Mouse (Mus musculus) adrenal gland, postnatal 36 days (tissue): ENCODE results near the gene Pnpo. TPM values are rescaled to one million over a fixed set of nuclear protein-coding genes. Genes with fewer than 3 reads are reported as not detected.

Experiments
- DNase-seq, 2 experiments: peaks; one replicate each; pipeline ENCODE4 v3.0.0; 2021; ENCODE audit warnings: mixed read lengths in 1 of 2
- total RNA-seq, 2 experiments: library from RNA; stranded (reverse); gene quantifications; 2 replicates each; pipeline ENCODE4 v1.2.3; 2021

Gene Pnpo
- total RNA-seq, 2 experiments from 2014 or later, result 29.6 to 34.2 TPM

GRCm38 (mm10) chr11:96937549-96938425, 6.0 kb downstream of the Pnpo start:
- peak; percentile 85 to 88 for DNase-seq

DNA sequence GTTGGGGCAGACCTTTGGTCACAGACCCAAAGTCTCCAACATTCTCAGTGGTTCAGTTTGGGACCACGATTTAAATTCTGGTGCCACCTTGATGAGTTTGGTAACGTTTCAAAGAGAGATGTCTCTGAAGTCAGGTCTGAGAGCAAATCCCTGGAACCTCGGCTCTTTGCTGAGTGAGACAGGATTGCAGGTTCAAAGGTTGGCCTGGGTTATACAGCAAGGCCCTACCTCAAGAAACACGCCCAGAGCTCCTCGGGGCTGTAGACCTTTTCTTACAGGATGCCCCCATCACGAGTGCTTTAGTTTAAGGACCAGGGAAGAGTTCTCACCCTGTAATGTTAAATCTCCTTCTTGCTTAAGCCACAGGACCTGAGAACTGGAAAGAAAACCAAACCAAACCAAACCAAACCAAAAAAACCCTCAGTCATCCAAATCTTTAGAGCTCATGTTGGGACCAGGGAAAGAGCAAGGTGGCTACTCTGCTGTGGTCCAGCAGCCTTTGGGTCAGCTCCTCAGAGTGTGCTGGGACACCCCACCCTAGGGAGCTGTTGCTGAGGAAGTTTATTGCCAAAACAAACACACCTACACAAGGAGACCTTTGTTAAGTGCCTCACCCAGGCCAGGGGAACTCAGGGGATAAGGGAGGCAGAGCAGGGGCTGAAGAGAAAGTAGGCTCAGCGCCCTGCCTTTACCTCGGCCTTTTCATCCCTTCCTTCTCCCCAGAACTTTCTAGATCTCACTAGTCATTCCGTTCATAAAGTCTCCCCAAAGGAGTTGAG, 7.7 kb downstream of the Pnpo start:
- no peak for DNase-seq

DNA sequence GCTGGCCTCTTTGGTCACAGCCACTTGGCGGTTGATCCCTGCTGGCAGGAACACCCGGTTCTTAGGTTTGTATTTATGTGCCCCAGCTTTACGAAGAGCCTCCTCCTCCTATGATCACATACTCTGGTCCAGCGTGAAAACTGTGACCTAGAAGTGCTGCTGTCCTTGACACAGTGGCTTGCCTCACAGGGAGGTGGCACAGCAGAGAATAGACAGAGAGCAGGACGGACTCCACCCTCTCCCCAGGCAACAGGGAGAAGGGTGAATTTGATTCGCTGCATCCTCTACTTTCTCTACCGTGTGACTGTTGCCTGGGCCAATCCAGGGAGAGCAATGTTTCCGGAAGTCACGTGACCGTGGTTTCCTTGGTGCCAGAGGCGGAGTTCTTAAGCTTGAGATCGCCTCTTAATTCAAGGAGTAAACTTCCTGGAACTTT, 8.8 kb downstream of the Pnpo start:
- peak; percentile 87 to 89 for DNase-seq

GRCm38 (mm10) chr11:96933562-96934276, 10.1 kb downstream of the Pnpo start:
- no peak for DNase-seq

- DNase-seq, result peak in 1 of 2 experiments; percentile 66
These were observed 12.3 kb downstream of the Pnpo start for GRCm38 (mm10) chr11:96931327-96932062.

DNA sequence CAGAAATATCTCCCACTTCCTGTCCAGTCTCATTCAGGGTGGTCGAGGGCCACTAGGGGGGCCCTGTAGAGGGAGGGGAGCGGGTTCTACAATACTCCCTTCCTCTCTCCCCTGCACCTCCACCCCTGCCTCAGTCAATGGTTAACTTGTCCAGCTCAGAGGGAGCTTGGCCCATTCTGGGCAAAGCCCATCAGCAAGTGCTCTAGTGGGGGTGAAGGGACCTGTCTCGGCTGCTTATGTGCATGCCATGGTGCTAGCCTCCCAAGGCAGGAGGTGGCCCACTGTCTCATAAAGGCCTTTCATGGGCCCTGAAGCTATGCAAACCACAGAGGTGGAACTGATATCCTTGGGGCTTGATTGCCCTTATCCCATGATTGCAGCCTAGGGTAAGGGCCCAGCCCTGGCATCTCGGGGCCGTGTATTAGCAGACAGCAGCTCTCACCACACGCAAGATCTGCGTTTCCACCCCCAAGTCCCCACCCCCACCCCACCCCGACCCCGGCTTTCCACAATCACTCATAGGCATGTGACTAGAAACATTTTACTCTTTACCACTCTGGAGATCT, 13.9 kb downstream of the Pnpo start:
- DNase-seq, result no peak

DNA sequence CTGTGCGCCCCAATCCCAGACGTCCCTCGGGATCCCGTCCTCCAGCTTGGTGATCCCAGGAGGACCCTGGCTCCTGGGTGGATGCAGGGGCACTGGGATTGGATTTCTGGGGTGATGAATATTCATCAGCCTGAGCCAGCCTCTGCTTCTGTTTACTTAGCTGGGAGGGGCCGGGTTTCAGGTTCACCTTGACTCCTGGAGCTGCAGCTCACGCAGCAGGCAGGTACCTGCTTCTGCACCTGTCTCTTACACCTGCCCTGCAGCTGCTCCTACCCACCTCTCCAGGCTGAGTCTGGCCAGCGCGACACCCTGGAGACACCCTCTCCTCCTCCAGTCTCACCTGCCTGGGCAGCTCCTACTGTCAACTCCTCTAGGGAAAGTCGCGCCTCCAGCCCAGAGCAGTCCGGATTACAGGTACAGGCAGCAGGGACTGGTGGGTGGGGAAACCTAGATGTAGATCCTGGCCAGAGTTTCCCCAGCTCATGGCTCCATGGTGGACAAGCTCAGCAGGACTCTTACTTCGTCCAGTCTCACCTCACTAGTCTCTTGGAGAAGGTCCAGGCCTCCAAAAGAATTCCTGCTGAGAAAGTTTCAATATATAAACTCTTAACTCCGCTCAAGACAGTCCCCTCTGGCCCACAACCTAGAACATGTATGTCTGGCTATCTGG, 14.6 kb downstream of the Pnpo start:
- no peak for DNase-seq

DNA sequence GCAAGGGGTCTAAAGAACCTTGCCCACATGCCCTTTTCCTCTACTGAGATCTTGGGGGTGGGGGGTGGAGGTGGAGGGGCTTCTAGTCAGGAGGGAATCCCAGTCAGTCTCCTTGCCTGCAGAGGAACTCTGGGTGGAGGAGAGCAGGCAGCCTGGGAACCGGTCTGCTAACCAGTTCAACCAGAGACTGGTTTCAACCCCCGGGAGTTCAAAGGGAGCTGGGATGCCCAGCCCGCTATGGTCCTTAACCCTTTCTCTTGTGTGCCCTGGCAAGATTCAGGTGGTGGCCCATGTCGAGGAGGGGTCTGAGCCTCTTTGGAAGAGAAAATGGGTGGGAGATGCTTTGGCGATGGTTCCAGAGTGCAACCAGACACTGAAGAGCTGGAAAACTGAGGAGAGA, 15.1 kb downstream of the Pnpo start:
- DNase-seq, result no peak

DNA sequence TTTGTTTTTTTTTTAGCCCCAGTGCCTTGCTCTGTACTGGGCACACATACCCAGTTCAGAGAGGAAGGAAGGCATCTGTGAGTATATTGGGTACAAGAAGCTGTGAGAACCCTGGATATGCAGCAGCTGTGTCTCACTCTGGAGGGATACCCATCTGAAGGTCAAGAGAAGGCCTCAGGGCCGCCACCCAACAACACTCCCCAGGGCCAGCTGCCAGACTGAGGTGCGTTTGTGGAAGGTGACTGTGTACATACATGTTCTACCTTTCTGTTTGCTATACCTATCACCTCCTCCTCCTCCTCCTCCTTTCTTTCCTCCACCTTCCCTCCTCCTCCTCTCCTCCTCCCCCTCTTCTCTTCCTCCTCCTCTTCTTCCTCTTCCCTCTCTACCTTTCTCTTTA, 15.7 kb downstream of the Pnpo start, which contains the start of gene Prr15l:
Gene Prr15l, plus strand, starts transcription at position 17 of the 400 bp plus-strand sequence.
- no peak for DNase-seq

DNA sequence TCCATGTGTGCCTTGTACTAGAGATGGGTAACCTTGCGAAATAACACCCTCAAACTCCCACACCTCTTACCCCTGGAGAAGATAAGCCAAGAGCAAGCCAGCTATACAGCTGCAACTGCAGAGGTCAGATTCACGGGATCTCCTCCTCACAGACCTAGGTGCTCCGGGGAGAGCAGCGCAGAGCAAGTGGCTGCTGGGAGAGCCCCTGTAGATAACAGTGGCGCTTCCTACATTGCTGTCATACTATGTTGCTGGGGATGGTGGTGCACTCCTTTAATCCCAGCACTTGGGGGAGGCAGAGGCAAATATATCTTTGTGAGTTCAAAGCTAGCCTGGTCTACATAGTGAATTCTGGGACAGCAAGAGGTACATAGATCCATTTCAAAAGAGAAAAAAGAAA, 17.2 kb downstream of the Pnpo start:
- DNase-seq, result no peak

DNA sequence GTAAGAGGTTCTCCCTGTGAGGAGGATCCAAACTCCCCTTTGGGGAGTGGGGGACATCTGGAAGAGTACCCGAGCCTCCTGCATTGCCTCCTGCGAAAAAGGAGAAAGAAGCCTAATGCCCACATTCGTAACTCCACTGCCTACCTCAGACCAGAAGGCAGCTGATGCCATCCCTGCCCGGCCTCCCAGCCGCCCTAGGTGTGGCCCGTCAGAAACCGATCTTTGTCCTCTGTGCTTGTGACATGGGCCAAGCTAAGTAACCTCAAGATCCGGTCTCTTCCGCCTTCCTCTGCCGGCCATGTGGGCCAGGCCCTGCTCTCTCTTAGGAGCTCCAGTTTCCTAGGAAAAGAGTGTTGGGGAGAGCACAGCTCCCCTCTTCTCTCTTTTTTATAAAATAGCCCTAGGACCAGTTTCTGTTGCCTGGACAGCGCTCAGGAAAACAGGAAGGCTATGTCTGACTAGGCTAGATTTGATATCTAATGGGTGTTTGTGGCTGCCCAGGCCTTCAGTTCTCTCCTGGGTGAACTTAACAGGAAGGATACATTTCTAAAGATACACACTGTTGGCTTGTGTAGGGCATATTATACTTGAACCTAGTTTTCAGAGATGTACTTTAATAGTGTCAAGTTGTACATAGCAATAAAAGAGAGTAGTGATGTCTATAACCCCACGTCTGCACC, 18.2 kb downstream of the Pnpo start:
- DNase-seq, result no peak

DNA sequence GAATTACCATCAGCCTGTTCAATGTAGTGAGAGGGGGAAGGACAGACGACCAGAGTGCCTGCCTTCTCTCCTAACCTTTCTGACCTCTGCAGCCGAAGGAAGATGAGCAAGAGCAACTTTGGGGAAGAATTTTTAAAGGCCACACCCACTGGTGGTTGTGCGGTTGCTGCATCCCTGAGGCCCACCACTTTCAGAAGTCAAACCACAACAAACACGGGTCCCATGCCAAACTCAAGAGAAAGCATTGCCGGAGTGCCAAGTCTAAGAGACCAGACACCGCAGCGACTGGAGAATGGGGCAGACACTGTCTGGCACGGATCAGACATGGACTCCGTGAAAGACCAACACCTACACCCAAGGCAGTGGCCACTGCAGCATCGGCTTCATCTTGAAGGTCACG, 18.9 kb downstream of the Pnpo start:
- DNase-seq, result no peak

GRCm38 (mm10) chr11:96919003-96919402, 24.8 kb downstream of the Pnpo start:
- DNase-seq, result no peak

- no peak for DNase-seq
These were observed 26.4 kb downstream of the Pnpo start for GRCm38 (mm10) chr11:96917415-96917814.

GRCm38 (mm10) chr11:96916885-96917396, 26.8 kb downstream of the Pnpo start:
- DNase-seq, result no peak

GRCm38 (mm10) chr11:96916044-96916884, 27.5 kb downstream of the Pnpo start, which contains the start of gene Cdk5rap3:
Cdk5rap3 (minus strand) TSS chr11:96916496.
- DNase-seq, result peak; percentile 99

DNA sequence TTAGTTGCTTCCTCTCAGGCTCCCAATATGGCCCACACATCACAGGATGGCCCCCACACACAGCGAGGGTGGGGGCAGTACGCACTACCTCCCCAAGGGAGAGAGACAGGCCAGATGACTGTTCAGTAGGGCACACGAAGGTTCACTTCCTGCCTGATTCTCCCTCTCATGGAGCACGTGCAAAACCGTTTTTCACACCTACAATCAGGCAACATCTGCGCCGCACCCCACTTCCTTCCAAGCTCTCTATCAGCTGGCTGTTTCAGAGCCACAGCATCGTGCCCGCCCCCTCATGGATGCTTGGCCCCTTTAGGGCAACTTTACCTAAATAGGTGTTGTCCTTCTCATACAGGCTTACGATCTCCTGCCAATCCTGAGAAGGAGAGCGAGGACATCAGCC, 31.1 kb downstream of the Pnpo start:
- no peak for DNase-seq

GRCm38 (mm10) chr11:96910003-96910402, 33.8 kb downstream of the Pnpo start:
- DNase-seq, result peak; percentile 79 to 80

DNA sequence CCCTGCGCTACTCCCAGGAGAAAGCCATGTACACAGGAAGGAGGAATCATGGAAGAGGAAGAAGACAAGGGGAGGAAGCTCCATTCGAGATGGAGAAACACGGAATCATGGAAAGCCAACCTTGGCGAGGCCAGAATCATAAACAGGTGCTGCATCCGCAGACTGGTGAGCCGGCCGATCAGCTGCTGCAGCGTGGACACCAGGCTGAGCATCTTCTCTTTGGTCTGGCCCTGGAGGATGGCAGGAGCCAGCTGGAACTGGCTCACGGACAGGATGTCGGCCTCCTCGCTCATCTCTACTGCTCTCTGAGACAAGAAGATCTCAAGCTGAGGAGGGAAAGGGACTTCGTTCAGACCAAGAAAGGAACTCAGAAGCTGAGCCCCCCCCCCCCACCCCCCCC, 35.2 kb downstream of the Pnpo start:
- DNase-seq, result no peak
